Comparison of ENCODE assay signal across 15 mouse cellular contexts in the genomic region with DNA sequence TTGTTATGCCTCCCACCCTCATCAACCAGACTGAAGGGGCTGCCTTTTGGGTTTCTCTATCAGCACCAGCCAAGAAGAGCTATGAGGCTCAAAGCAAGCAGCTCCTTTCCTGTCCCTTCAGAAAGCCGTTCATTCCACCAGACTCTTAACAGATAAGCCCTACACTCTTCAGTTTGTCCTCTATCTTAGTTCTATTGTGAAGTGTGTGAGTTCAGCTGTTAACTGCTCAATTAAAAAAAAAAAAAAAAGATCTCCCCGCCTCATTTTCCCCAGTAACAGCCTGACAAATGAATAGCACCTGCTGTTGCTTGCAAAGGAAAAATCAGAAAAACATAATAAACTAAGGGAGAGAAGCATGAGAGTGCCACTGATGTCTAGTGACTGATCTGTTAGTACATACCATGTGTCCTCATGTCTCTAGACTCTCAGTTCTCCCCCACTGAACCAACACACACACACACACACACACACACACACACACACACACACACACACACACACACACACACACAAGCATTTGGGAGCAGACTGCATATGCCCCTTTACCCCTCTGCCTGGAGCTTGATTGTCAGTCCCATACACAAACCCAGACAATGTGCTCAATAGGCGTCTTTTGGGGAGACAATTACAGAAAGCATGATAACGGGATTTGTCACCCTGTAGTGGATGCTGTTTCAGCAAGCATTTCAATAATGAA.
DNase-seq lines count a peak whose midpoint lies in the region; ATAC-seq and TF ChIP-seq lines count a peak whose summit lies in the region.
"Had no signal": no experiment of that assay in that cellular context is flagged by ENCODE, and none has a peak within 500 bp of the region (broad histone marks: within the 10 kb centered on the region; RNA-seq: fewer than 3 reads in every experiment).

No protein-coding gene starts in this region.

- H3K4me3 ChIP-seq in neural tube, embryonic 13.5 days, result no peak overlapping the region
- no peak overlapping the region for H3K4me3 ChIP-seq in neural tube, embryonic 15.5 days (replicated peaks)
- H3K4me3 ChIP-seq in forebrain, postnatal 0 days (ENCODE audit: low read depth, low read length), result no peak overlapping the region
- H3K4me3 ChIP-seq: limb, embryonic 13.5 days had no signal

- peak; percentile 36 for DNase-seq in forebrain, postnatal 0 days
- no peak for DNase-seq in kidney, postnatal 25 days
- DNase-seq in adrenal gland, postnatal 14 days, result no peak
- no peak for DNase-seq in urinary bladder, postnatal 14 days (ENCODE audit: low spot score)
- DNase-seq: cerebellum, adult 9-11 months; gastrocnemius, postnatal 25 days; kidney, adult 2 months; kidney, postnatal 14 days; layer of hippocampus, adult 9-11 months; lung, adult 18-20 months; lung, postnatal 36 days had no signal

- 0 out of 2 replicates have a peak overlapping the region, but pooled peaks have one; percentile 10 for H3K27ac ChIP-seq in neural tube, embryonic 13.5 days (replicated peaks)
- no peak overlapping the region for H3K27ac ChIP-seq in neural tube, embryonic 15.5 days (replicated peaks)
- H3K27ac ChIP-seq in forebrain, postnatal 0 days (ENCODE audit: low read depth, low read length), result no peak overlapping the region; the same call in 1 of the 2 replicates
- H3K27ac ChIP-seq: limb, embryonic 13.5 days had no signal

- WGBS in neural tube, embryonic 13.5 days, result 28% methylated on average over 4 of the region's 4 CpGs
- WGBS in neural tube, embryonic 15.5 days, result 35% methylated on average over 4 of the region's 4 CpGs
- WGBS in forebrain, postnatal 0 days, result 18% methylated on average over 4 of the region's 4 CpGs

- H3K36me3 ChIP-seq in neural tube, embryonic 13.5 days, result no peaks in the 10 kb centered on the region
- no peaks in the 10 kb centered on the region for H3K36me3 ChIP-seq in neural tube, embryonic 15.5 days
- H3K36me3 ChIP-seq in forebrain, postnatal 0 days (ENCODE audit: insufficient read depth), result no peaks in the 10 kb centered on the region
- H3K36me3 ChIP-seq: limb, embryonic 13.5 days had no signal

- H3K27me3 ChIP-seq in neural tube, embryonic 13.5 days, result no peaks in the 10 kb centered on the region
- H3K27me3 ChIP-seq in neural tube, embryonic 15.5 days (replicated peaks), result no peaks in the 10 kb centered on the region
- H3K27me3 ChIP-seq in forebrain, postnatal 0 days (ENCODE audit: insufficient read depth, low read length), result no peaks in the 10 kb centered on the region
- H3K27me3 ChIP-seq: limb, embryonic 13.5 days had no signal

- no peaks in the 10 kb centered on the region for H3K9me3 ChIP-seq in neural tube, embryonic 13.5 days
- H3K9me3 ChIP-seq in neural tube, embryonic 15.5 days (replicated peaks), result no peaks in the 10 kb centered on the region
- H3K9me3 ChIP-seq in forebrain, postnatal 0 days (ENCODE audit: low read length), result no peaks in the 10 kb centered on the region
- H3K9me3 ChIP-seq: limb, embryonic 13.5 days had no signal

- no peak overlapping the region for H3K9ac ChIP-seq in neural tube, embryonic 13.5 days
- no peak overlapping the region for H3K9ac ChIP-seq in neural tube, embryonic 15.5 days (replicated peaks)
- H3K9ac ChIP-seq in forebrain, postnatal 0 days, result no peak overlapping the region
- H3K9ac ChIP-seq: limb, embryonic 13.5 days had no signal

- TF ChIP-seq CTCF in forebrain, postnatal 0 days (IDR thresholded peaks at IDR 0.05; ENCODE audit: low read depth), result no peak

- no peak for ATAC-seq in neural tube, embryonic 13.5 days (ENCODE audit: low read depth)
- no peak for ATAC-seq in neural tube, embryonic 15.5 days (ENCODE audit: low FRiP score)
- peak; percentile 90 for ATAC-seq in forebrain, postnatal 0 days
- ATAC-seq in megakaryocyte progenitor cell, adult 5-6 weeks (replicated peaks; ENCODE audit: poor library complexity), result peak; percentile 52; the same call in 1 of the 2 replicates

- peaks cover 7% of the 10 kb centered on the region; the same call in 1 of the 2 replicates for H3K4me1 ChIP-seq in neural tube, embryonic 13.5 days (replicated peaks)
- H3K4me1 ChIP-seq in neural tube, embryonic 15.5 days, result no peaks in the 10 kb centered on the region
- no peaks in the 10 kb centered on the region for H3K4me1 ChIP-seq in forebrain, postnatal 0 days (ENCODE audit: insufficient read depth)
- H3K4me1 ChIP-seq: limb, embryonic 13.5 days had no signal

- no peak overlapping the region for H3K4me2 ChIP-seq in neural tube, embryonic 13.5 days
- no peak overlapping the region for H3K4me2 ChIP-seq in neural tube, embryonic 15.5 days
- H3K4me2 ChIP-seq in forebrain, postnatal 0 days (ENCODE audit: low read depth), result no peak overlapping the region
- H3K4me2 ChIP-seq: limb, embryonic 13.5 days had no signal

Comparison
In these comparisons a context has a peak if more than half of its experiments do, and no peak if none do; other contexts are left out.
1. ATAC-seq: peak in forebrain, postnatal 0 days (single experiment) and megakaryocyte progenitor cell, adult 5-6 weeks (single experiment); none in neural tube, embryonic 13.5 days (single experiment) and neural tube, embryonic 15.5 days (single experiment).